Mouse (Mus musculus): ENCODE measurements around the gene Thbd.

Thbd gene

GRCm38 (mm10) chr2:148407870-148408760, at the start of gene Thbd:
Gene Thbd, minus strand, starts transcription at chr2:148408188.
- peak; percentile 80 for DNase-seq (ENCODE audit: low read depth, low spot score)

- DNase-seq (ENCODE audit: low read depth, low spot score): no peak
Measured at GRCm38 (mm10) chr2:148455341-148455740, 47.4 kb upstream of the Thbd start.

GRCm38 (mm10) chr2:148454014-148454542, 46.1 kb upstream of the Thbd start:
- DNase-seq (ENCODE audit: low read depth, low spot score): peak; percentile 92

- DNase-seq (ENCODE audit: low read depth, low spot score): peak; percentile 63
Measured at GRCm38 (mm10) chr2:148453061-148453460, 45.1 kb upstream of the Thbd start.

GRCm38 (mm10) chr2:148451498-148451897, 43.5 kb upstream of the Thbd start:
- DNase-seq (ENCODE audit: low read depth, low spot score): no peak

GRCm38 (mm10) chr2:148450616-148451015, 42.6 kb upstream of the Thbd start:
- DNase-seq (ENCODE audit: low read depth, low spot score): no peak

- no peak for DNase-seq (ENCODE audit: low read depth, low spot score)
Measured at GRCm38 (mm10) chr2:148449659-148450058, 41.7 kb upstream of the Thbd start.

- peak; percentile 78 for DNase-seq (ENCODE audit: low read depth, low spot score)
Measured at GRCm38 (mm10) chr2:148446446-148446845, 38.5 kb upstream of the Thbd start.

GRCm38 (mm10) chr2:148445616-148446015, 37.6 kb upstream of the Thbd start:
- peak; percentile 71 for DNase-seq (ENCODE audit: low read depth, low spot score)

GRCm38 (mm10) chr2:148444472-148444871, 36.5 kb upstream of the Thbd start:
- no peak for DNase-seq (ENCODE audit: low read depth, low spot score)

GRCm38 (mm10) chr2:148443249-148443958, 35.4 kb upstream of the Thbd start, which contains the start of gene Cd93:
Gene Cd93, minus strand, starts transcription at chr2:148443563.
- no peak for DNase-seq (ENCODE audit: low read depth, low spot score)

GRCm38 (mm10) chr2:148442710-148443109, 34.7 kb upstream of the Thbd start:
- DNase-seq (ENCODE audit: low read depth, low spot score): no peak

- no peak for DNase-seq (ENCODE audit: low read depth, low spot score)
Measured at GRCm38 (mm10) chr2:148442172-148442571, 34.2 kb upstream of the Thbd start.

GRCm38 (mm10) chr2:148441421-148441820, 33.4 kb upstream of the Thbd start:
- DNase-seq (ENCODE audit: low read depth, low spot score): no peak

GRCm38 (mm10) chr2:148439691-148440276, 31.8 kb upstream of the Thbd start:
- DNase-seq (ENCODE audit: low read depth, low spot score): peak; percentile 77

GRCm38 (mm10) chr2:148436285-148436684, 28.3 kb upstream of the Thbd start:
- DNase-seq (ENCODE audit: low read depth, low spot score): no peak

- DNase-seq (ENCODE audit: low read depth, low spot score): no peak
Measured at GRCm38 (mm10) chr2:148432346-148432745, 24.4 kb upstream of the Thbd start.

- DNase-seq (ENCODE audit: low read depth, low spot score): peak; percentile 60
Measured at GRCm38 (mm10) chr2:148430941-148431340, 23.0 kb upstream of the Thbd start.

- peak; percentile 53 for DNase-seq (ENCODE audit: low read depth, low spot score)
Measured at GRCm38 (mm10) chr2:148429001-148429505, 21.1 kb upstream of the Thbd start.

- no peak for DNase-seq (ENCODE audit: low read depth, low spot score)
Measured at GRCm38 (mm10) chr2:148428523-148428922, 20.5 kb upstream of the Thbd start.

- no peak for DNase-seq (ENCODE audit: low read depth, low spot score)
Measured at GRCm38 (mm10) chr2:148427553-148427952, 19.6 kb upstream of the Thbd start.

All from 3T3-L1 (cell line).